Mouse (Mus musculus) lung, embryonic 16.5 days (tissue): Measurements from ENCODE around the gene Atp1a4. TPM values are rescaled to one million over a fixed set of nuclear protein-coding genes. Genes with fewer than 3 reads are reported as not detected.

Experiments used
- ATAC-seq: fragments of 200-750 bp; cut with Nextera tagmentation; 2 replicates; pipeline ENCODE4 v1.8.0; 2017; ENCODE audit warnings: low read depth, mild to moderate bottlenecking, moderate library complexity
- H3K27ac ChIP-seq: fragments of 300-500 bp; sonication (generic); 2 replicates; pipeline ENCODE4 v1.5.1; 2014; ENCODE audit warnings: mild to moderate bottlenecking, control low read depth, low read length
- H3K27me3 ChIP-seq: fragments of 300-500 bp; sonication (generic); 2 replicates; pipeline ENCODE4 v1.6.1; 2014; ENCODE audit warnings: low read depth, low read length, mixed read lengths; ENCODE audit not compliant: control insufficient read depth, insufficient read depth
- H3K36me3 ChIP-seq: fragments of 300-500 bp; sonication (generic); 2 replicates; pipeline ENCODE4 v1.6.1; 2014; ENCODE audit warnings: low read length; ENCODE audit not compliant: control insufficient read depth, insufficient read depth
- H3K4me1 ChIP-seq: fragments of 300-500 bp; sonication (generic); replicated peaks from 2 replicates; pipeline ENCODE4 v1.6.1; 2014; ENCODE audit warnings: low read length, mixed read lengths; ENCODE audit not compliant: control insufficient read depth, insufficient read depth
- H3K4me2 ChIP-seq: fragments of 300-500 bp; sonication (generic); 2 replicates; pipeline ENCODE4 v1.6.1; 2014; ENCODE audit warnings: low read depth, low read length, control low read depth
- H3K4me3 ChIP-seq: fragments of 300-500 bp; sonication (generic); 2 replicates; pipeline ENCODE4 v1.5.1; 2014; ENCODE audit warnings: mild to moderate bottlenecking, low read length, control low read depth
- H3K9ac ChIP-seq: fragments of 300-500 bp; sonication (generic); 2 replicates; pipeline ENCODE4 v1.6.1; 2014; ENCODE audit warnings: low read length, control low read depth
- H3K9me3 ChIP-seq: fragments of 300-500 bp; sonication (generic); 2 replicates; pipeline ENCODE4 v1.6.1; 2016; ENCODE audit warnings: low read length; ENCODE audit not compliant: control insufficient read depth
- WGBS: fragments of 180-500 bp; shearing (Covaris S2); extraction: QIAGEN DNeasy Blood & Tissue Kit; methylation state at CpG from one replicate; pipeline ENCODE4 v1.1.7; 2014; 5-methylcytosine and 5-hydroxymethylcytosine counted together
- polyA plus RNA-seq: library from polyadenylated mRNA; unstranded; fragments of >200 nt; fragmentation: Nextera tagmentation; extraction: Ambion mirVana; gene quantifications from 2 replicates; pipeline ENCODE4 v1.2.1, GENCODE M21; 2015

Atp1a4 gene
- polyA plus RNA-seq, 1 experiment from 2014 or later: not detected

GRCm38 (mm10) chr1:172194435-172194834, 63.8 kb downstream of the Atp1a4 start:
- Histone ChIP-seq H3K4me1 (no peaks in the 10 kb centered on the region; the same call in 1 of the 2 replicates), H3K4me2 (no peak overlapping the region), H3K36me3 (peaks cover 59% of the 10 kb centered on the region), H3K9me3 (no peaks in the 10 kb centered on the region), H3K27me3 (no peaks in the 10 kb centered on the region), H3K4me3 (no peak overlapping the region), H3K27ac (no peak overlapping the region), H3K9ac (no peak overlapping the region)
- ATAC-seq: no peak
- 70% methylated on average over 8 of the region's 8 CpGs for WGBS

- ATAC-seq: no peak
- H3K9me3 ChIP-seq: no peaks in the 10 kb centered on the region
- no peak overlapping the region for H3K4me2 ChIP-seq
- H3K36me3 ChIP-seq: peaks cover 53% of the 10 kb centered on the region
- no peak overlapping the region for H3K27ac ChIP-seq
- 91% methylated on average over 3 of the region's 3 CpGs for WGBS
- no peak overlapping the region for H3K4me3 ChIP-seq
- H3K27me3 ChIP-seq: no peaks in the 10 kb centered on the region
- no peak overlapping the region for H3K9ac ChIP-seq
- no peaks in the 10 kb centered on the region for H3K4me1 ChIP-seq
These were observed 66.0 kb downstream of the Atp1a4 start for GRCm38 (mm10) chr1:172192217-172192616.

- no peak overlapping the region for H3K9ac ChIP-seq
- H3K4me1 ChIP-seq: no peaks in the 10 kb centered on the region
- 80% methylated on average over 2 of the region's 2 CpGs for WGBS
- no peak overlapping the region for H3K4me2 ChIP-seq
- peaks cover 53% of the 10 kb centered on the region for H3K36me3 ChIP-seq
- no peak overlapping the region for H3K27ac ChIP-seq
- H3K27me3 ChIP-seq: no peaks in the 10 kb centered on the region
- H3K4me3 ChIP-seq: no peak overlapping the region
- no peak for ATAC-seq
- H3K9me3 ChIP-seq: no peaks in the 10 kb centered on the region
These were observed 66.6 kb downstream of the Atp1a4 start for GRCm38 (mm10) chr1:172191578-172191977.

- Histone ChIP-seq H3K4me1 (no peaks in the 10 kb centered on the region), H3K9me3 (no peaks in the 10 kb centered on the region), H3K27ac (no peak overlapping the region), H3K4me2 (no peak overlapping the region), H3K4me3 (no peak overlapping the region), H3K36me3 (peaks cover 42% of the 10 kb centered on the region), H3K27me3 (no peaks in the 10 kb centered on the region), H3K9ac (no peak overlapping the region)
- no peak for ATAC-seq
- WGBS: 67% methylated on average over 4 of the region's 4 CpGs
These were observed 69.3 kb downstream of the Atp1a4 start for GRCm38 (mm10) chr1:172188891-172189290.

GRCm38 (mm10) chr1:172186401-172187289, 71.6 kb downstream of the Atp1a4 start:
- WGBS: 93% methylated on average over 10 of the region's 10 CpGs
- Histone ChIP-seq H3K4me2 (no peak overlapping the region), H3K4me3 (no peak overlapping the region), H3K27ac (no peak overlapping the region), H3K4me1 (no peaks in the 10 kb centered on the region), H3K9ac (no peak overlapping the region), H3K9me3 (no peaks in the 10 kb centered on the region), H3K36me3 (peaks cover 38% of the 10 kb centered on the region), H3K27me3 (no peaks in the 10 kb centered on the region)
- no peak for ATAC-seq

- no peak overlapping the region for H3K4me2 ChIP-seq
- H3K27ac ChIP-seq: no peak overlapping the region
- no peaks in the 10 kb centered on the region for H3K27me3 ChIP-seq
- H3K36me3 ChIP-seq: peaks cover 44% of the 10 kb centered on the region
- no peaks in the 10 kb centered on the region for H3K9me3 ChIP-seq
- no peak for ATAC-seq
- H3K4me3 ChIP-seq: no peak overlapping the region
- no peaks in the 10 kb centered on the region for H3K4me1 ChIP-seq
- no peak overlapping the region for H3K9ac ChIP-seq
These were observed 74.3 kb downstream of the Atp1a4 start for GRCm38 (mm10) chr1:172183915-172184314.

- no peak for ATAC-seq
- Histone ChIP-seq H3K4me1 (no peaks in the 10 kb centered on the region), H3K27me3 (no peaks in the 10 kb centered on the region), H3K9ac (no peak overlapping the region), H3K4me3 (no peak overlapping the region), H3K4me2 (no peak overlapping the region), H3K9me3 (no peaks in the 10 kb centered on the region), H3K36me3 (peaks cover 46% of the 10 kb centered on the region), H3K27ac (no peak overlapping the region)
- WGBS: 91% methylated on average over 6 of the region's 6 CpGs
These were observed 75.2 kb downstream of the Atp1a4 start for GRCm38 (mm10) chr1:172183056-172183455.

GRCm38 (mm10) chr1:172181777-172182176, 76.4 kb downstream of the Atp1a4 start:
- no peaks in the 10 kb centered on the region for H3K27me3 ChIP-seq
- 88% methylated on average over 3 of the region's 3 CpGs for WGBS
- no peak overlapping the region for H3K27ac ChIP-seq
- H3K4me2 ChIP-seq: no peak overlapping the region
- peaks cover 36% of the 10 kb centered on the region for H3K36me3 ChIP-seq
- H3K4me1 ChIP-seq: no peaks in the 10 kb centered on the region
- no peak overlapping the region for H3K9ac ChIP-seq
- H3K4me3 ChIP-seq: no peak overlapping the region
- H3K9me3 ChIP-seq: no peaks in the 10 kb centered on the region
- no peak for ATAC-seq

GRCm38 (mm10) chr1:172180881-172181280, 77.3 kb downstream of the Atp1a4 start:
- no peaks in the 10 kb centered on the region for H3K9me3 ChIP-seq
- no peak overlapping the region for H3K4me3 ChIP-seq
- 56% methylated on average over 4 of the region's 4 CpGs for WGBS
- no peaks in the 10 kb centered on the region for H3K27me3 ChIP-seq
- no peaks in the 10 kb centered on the region for H3K4me1 ChIP-seq
- H3K36me3 ChIP-seq: peaks cover 27% of the 10 kb centered on the region
- no peak overlapping the region for H3K9ac ChIP-seq
- no peak overlapping the region for H3K27ac ChIP-seq
- no peak overlapping the region for H3K4me2 ChIP-seq
- no peak for ATAC-seq
